Mouse (Mus musculus) spleen, adult 12 weeks (tissue): ENCODE measurements around the gene Arnt2.

Experiments
- DNase-seq: peaks from one replicate; pipeline ENCODE4 v3.0.0; 2022; ENCODE audit warnings: low spot score

The Arnt2 gene

GRCm38 (mm10) chr7:84397320-84397719 lies 12.7 kb downstream of the Arnt2 start:
- no peak for DNase-seq

- DNase-seq, result no peak
Observed at GRCm38 (mm10) chr7:84396581-84396980, 13.4 kb downstream of the Arnt2 start.

DNA sequence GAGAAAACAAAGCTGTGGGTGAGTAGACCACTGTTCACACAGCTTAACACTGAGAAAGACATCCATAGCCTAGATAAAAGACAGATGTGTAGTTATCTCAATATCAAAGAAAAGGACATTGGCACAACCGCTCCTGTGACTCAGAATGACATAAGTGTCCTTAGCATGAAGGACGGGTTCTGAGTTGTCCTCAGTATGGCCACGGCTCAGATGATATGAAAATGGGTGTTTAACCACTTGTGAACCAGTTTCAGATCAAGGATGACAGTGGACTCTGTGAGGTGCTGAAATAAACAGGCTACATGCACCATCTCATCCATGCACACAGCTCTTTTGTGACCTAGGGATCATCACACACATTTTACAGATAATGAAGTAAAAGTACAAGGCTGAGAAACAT lies 22.1 kb downstream of the Arnt2 start:
- no peak for DNase-seq

- no peak for DNase-seq
Observed at GRCm38 (mm10) chr7:84386472-84386871, 23.5 kb downstream of the Arnt2 start.

- DNase-seq, result no peak
Observed at GRCm38 (mm10) chr7:84384778-84385177, 25.2 kb downstream of the Arnt2 start.

DNA sequence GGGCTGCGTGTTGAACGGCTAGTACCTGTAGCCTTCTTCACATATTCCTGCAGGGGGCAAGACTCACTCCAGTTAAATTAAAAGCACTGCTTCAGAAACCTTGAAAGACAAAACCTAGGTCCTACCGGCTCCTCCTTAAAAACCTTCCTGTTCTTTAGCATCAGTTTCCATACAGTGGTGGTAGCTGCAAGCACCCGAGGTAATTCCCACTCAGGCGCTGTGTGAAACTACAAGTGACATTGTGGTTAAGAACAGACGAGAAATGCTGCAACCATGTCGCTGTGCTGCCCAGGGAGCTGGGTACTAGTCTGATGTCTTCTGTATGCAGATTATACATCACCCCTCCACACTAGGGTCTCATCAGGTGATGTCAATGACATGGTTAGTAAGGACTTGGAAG lies 25.9 kb downstream of the Arnt2 start:
- no peak for DNase-seq

DNA sequence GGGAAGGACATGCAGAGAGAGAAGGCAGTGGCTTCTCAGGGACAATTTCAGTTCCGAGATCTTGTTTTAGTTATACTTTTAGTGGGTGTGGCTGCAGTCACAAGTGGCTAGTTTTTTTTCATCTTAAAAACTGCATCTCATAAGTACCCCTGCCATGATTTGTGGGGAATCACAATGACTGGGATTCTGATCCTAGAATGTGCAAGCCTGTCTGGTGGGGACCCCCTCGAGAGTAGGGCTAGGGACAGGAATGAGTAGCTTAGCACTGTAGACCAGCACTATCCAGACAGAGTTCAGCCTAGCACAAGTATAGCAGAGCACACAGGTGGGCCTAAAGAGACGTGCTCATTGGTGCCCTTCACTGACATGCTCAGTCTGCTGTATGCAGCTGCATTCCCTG lies 27.6 kb downstream of the Arnt2 start:
- DNase-seq, result no peak

GRCm38 (mm10) chr7:84380810-84381209 lies 29.2 kb downstream of the Arnt2 start:
- no peak for DNase-seq

- no peak for DNase-seq
Observed at GRCm38 (mm10) chr7:84377330-84377729, 32.6 kb downstream of the Arnt2 start.

DNA sequence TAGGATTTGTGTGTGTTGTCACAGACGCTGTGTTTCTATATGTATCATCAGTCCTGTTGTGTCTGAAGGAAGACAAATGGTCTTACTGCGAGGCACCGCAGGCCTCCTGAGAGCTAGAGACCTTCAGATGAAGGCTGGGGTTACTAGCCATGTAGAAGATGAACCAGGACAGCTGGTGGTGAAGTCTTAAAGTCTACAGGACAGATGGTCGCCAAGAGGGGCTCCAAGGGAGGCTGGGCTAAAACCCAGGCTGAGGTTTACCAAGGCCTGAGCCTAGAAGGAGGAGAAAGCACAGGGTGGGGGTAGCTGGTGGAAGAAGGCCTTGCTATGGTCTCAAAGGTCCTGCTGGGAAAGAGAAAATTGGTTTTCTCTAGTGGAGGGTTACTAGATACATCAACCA lies 36.3 kb downstream of the Arnt2 start:
- no peak for DNase-seq

DNA sequence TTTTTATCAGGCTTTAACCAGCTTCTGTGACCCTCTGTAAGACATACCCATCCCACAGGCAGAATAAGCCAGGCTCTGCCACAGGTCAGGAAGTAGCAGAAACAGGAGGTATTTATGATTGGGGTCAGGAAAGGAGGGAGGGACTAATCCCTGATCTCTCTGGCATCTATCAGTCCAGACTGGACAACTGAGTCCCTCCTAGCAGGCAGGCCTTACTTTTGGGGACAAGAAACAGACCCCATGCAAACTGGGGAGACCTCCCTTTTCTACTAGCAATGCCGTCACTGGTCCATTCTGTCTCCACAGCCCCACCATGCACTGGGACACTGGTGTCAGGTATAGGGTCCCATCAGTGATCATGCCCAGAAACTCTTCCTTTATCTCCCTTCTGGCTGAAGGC lies 37.1 kb downstream of the Arnt2 start:
- DNase-seq, result no peak

DNA sequence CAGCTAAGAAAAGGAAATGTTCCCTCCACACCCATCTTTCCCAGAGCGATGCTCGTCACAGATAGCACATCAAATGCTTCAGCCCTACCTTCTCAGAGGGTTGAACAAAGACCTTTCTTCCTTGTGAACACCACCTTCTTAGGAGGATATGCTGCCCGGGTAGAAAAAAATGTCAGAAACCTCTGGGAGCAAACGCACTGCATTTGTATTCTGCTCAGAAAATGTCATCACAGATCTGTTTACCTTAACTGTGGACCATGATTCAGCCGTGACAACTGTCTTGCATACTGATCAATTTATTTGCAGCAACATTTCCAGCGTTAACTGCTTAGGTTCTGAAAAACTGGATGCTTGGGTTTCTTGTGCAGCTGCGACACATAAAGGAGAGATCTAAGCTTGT lies 37.7 kb downstream of the Arnt2 start:
- DNase-seq, result no peak

DNA sequence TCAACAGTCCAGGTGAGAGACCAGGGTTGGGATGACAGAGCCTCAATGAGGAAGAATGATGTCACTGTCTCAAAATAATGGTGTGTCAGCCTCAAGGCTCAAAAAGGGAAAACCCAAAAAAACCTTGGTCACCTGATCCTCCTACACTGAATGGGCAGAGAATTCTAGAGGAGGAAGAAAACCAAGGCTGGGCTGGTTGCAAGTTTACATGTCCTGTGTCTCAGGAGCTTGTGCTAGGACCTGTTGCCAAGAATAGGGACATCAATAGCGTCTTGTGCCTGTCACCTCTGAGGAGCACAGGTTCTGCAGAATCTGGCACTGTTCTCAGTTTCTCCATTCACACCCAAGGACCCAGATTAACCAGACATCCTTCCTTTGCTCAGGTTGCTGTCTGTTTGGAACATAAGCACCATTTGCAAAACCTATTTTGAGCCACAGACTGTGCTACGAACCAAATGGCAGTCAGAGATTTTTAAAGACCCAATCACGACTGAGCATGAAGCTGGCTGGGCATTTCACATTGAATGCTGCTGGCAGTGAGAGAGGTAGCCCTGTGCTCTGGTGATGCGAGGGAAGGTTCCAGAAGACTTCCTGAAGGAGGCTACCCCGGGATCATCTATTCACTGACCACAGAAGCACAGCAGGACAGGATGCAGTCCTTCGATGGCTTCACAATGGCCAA lies 38.9 kb downstream of the Arnt2 start:
- DNase-seq, result no peak

DNA sequence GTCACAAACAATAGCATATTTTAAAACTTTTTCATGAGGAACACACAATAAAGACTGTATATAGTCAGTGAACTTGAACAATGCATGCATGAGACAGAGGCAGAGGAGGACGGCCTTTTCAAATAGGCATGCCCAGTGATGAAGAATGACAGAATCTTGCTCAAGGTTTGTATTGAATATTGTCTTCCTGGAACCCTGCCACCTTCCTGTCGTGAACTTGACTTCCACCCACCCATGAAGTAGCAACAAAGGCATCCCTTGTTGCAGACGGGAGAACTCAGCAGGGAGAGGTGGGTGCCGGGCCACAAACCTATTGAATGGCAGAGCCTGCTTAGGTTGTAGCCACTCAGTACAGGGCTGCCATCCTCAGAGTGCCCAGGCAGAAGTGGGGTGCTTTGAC lies 43.7 kb downstream of the Arnt2 start:
- no peak for DNase-seq

DNA sequence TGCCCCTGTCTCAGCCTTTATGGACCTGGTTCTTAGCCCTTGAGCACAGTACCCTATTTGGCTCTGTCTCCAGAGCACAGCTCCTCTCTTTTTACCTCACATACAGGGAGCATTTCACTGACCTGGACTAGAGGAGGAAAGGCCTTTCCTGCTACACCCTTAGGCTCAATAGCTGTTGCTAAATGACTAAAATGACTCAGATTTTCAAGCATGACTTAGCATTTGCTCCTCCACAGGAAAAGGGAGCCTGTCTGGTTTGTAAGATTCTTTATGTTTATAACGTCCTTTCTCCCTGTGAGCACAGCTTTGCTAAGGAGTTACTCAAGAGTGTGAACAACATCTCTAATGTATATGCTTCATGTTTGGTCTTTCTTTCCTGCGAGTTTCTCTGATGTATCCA lies 47.3 kb downstream of the Arnt2 start:
- no peak for DNase-seq

DNA sequence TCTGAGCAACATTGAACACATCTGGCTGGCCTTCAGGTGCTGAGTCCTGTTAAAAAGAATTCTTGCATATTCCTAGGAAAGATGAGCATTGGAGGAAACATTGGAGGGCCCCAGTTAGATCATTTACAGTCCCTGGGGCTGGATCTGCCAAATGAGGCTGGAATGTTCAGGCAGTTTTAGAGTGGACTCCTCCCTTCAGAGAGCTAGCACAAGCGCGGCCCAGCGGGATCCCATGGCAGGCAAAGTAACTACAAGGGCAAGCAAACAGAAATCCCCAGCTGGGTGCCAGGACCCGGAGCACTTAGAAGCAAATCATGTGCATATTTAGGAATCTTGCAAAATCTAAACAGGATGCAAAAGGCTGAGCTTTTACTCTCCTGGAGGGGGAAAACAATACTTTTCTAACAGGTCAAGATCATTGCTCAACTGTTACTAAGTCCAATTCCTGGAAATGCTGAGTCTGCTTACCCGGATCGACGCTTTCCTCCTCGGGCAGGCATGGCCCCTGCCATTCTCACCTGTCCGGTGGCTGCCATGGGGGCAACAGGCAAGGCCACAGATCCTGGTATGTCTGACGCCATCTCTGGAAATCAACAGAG lies 48.8 kb downstream of the Arnt2 start:
- no peak for DNase-seq

DNA sequence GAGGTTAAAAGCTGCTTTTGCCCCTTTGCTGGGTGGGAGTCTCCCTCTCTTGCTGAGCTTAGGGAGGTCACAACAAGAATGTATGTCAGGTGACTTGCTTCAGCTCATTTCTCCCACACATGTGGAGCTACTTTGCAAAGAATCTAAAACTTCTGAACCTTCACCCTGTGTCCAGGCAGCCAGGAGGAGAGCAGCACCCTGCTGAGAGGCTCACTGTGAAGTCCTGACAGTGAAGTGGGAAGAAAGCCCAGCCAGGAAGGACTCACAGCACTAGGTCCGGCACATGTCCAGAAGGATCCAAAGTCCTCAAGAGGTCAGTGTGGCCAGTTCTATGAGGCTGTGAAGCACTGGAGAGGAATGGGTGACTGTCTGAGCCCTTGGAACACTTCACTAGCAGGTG lies 51.5 kb downstream of the Arnt2 start:
- DNase-seq, result no peak

GRCm38 (mm10) chr7:84355619-84356570 lies 54.1 kb downstream of the Arnt2 start:
- DNase-seq, result no peak

DNA sequence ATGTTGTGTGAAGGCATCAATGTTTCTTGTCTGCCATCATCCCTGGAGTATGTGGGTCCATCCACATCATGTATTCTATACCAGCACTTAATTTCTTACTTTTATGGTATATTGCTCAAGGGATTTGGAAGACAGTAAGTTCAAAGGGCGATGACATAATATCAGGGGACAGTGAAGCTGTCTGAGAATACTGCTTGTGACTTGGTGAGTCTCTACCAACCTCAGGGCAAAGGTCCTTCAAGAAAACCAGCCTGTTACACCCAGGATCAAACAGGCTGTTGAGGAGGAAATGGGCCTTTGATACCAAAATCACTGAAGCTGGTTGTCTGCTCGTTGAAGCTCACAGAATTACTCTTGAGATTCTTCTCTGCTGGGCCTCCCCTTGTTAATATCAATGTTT lies 55.1 kb downstream of the Arnt2 start:
- no peak for DNase-seq

GRCm38 (mm10) chr7:84350529-84350928 lies 59.4 kb downstream of the Arnt2 start:
- no peak for DNase-seq

GRCm38 (mm10) chr7:84349976-84350375 lies 60.0 kb downstream of the Arnt2 start:
- no peak for DNase-seq

DNA sequence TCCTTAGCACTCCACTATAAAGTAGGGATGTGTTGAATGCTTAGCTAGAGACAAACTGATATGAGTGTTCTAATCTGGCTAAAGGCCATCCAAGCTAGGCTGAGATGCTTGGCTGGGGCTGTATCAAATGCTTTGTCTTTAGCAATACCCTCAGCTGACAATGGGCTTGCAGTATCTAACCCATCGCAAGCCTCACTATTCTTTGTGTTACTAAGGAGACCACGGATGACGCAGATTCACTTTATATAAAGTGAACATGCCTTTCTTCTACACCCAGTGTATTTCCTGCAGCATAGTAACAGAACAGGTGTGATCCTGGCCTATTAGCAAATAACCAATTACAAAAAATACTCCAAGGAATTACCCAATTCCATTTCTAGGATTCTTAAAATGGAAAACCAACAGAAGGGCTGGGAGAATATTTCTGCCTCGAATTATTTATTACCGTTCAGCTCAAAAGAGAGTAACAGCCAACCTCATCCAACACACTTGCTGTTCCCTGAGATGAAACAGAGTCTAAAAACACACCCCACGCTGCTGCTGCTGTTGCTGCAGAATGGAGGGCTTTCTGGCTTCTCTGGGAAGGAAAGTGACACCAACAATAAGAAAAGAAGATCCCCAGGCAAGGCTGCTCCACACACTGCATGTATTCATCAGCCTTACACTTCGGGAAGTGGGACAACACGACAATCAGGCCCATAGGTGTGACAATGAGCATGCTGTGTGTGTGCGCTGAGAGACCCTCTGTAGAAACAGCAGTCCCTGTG lies 61.6 kb downstream of the Arnt2 start:
- no peak for DNase-seq
